Mouse (Mus musculus) bone marrow macrophage, adult 2 months (primary cell): Measurements from ENCODE around the gene Cpsf2. TPM values are rescaled to one million over a fixed set of nuclear protein-coding genes. Genes with fewer than 3 reads are reported as not detected.
A peak's percentile ranks its signal among the peaks of the same experiment; 100 is the strongest.

Source experiments
- H3K27ac ChIP-seq: 2 replicates; pipeline ENCODE4 v1.5.1; 2012; ENCODE audit warnings: low read depth, low read length; ENCODE audit not compliant: insufficient read depth
- H3K4me1 ChIP-seq: 2 replicates; pipeline ENCODE4 v1.6.1; 2012; ENCODE audit warnings: low read length; ENCODE audit not compliant: control insufficient read depth, insufficient read depth
- H3K4me3 ChIP-seq: 2 replicates; pipeline ENCODE4 v1.5.1; 2012; ENCODE audit warnings: mild to moderate bottlenecking, low read length, moderate library complexity; ENCODE audit not compliant: insufficient read depth
- CTCF ChIP-seq: IDR thresholded peaks from 2 replicates; pipeline ENCODE4 v1.5.1; 2012; ENCODE audit warnings: low read depth, mild to moderate bottlenecking, low read length, moderate library complexity
- POLR2A ChIP-seq: IDR thresholded peaks from 2 replicates; pipeline ENCODE4 v1.6.1; 2012; ENCODE audit warnings: mild to moderate bottlenecking, low read depth, low read length, borderline replicate concordance
- polyA plus RNA-seq: library from polyadenylated mRNA; stranded (reverse); fragments of >200 nt; gene quantifications from 2 replicates; pipeline ENCODE4 v1.2.4, GENCODE M21; 2012; ENCODE audit not compliant: missing spikeins, insufficient read depth, insufficient read length

Cpsf2 gene
- polyA plus RNA-seq, 1 experiment, result 22.4 TPM

DNA sequence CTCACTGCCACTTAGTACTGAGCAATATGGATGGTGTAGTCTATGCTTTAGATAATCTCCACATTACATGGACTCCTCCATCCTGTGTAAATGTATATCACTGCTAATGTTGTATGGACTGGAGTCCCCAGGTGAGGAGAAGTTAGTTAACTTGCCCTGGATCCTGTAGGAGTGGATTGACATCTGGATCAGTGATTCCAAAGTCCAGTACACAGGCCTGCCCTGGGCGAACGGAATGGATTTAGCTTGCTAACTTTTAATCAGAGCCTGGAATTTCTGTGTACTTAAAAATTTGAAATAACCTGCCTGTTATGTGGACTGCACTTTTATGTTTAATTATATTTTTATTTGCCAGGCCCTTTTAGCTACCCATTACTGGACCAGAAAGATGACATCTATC lies 5.8 kb downstream of the Cpsf2 start:
- Histone ChIP-seq H3K4me3 (no peak overlapping the region), H3K4me1 (peaks cover 26% of the 10 kb centered on the region), H3K27ac (no peak overlapping the region)
- no peak for TF ChIP-seq POLR2A
- TF ChIP-seq CTCF, result no peak

DNA sequence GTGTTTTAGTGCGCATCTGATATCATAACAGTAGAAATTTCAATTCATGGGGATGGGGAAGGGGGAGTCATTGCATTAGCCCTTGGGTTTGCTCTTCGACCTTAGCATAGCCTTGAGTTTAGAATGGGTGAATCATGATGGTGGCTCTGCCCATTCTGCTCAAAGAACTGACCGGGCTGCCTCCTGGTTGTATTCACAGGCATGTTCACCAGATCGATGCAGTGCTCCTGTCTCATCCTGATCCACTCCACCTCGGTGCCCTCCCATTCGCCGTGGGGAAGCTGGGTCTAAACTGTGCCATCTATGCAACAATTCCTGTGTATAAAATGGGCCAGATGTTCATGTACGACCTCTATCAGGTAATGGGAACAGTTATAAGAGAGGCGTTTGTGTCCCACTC lies 7.2 kb downstream of the Cpsf2 start:
- no peak overlapping the region for H3K4me3 ChIP-seq
- no peak overlapping the region for H3K27ac ChIP-seq
- TF ChIP-seq CTCF (no peak), POLR2A (no peak)
- H3K4me1 ChIP-seq, result peaks cover 15% of the 10 kb centered on the region

DNA sequence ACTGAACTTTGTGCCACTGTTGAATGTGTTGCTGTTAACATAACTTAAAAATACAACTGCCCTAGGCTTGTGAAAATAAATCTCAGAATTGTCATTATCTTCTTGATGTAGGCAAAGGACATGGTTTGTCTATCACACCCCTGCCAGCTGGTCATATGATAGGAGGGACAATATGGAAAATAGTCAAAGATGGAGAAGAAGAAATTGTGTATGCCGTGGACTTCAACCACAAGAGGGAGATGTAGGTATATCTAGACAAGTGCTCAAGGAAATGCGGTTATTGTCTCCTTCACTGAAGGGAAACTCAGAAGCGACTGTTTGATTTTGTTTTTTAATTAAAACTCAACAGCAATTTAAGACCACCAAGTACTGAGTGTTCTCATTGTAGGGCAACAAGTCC lies 9.3 kb downstream of the Cpsf2 start:
- TF ChIP-seq POLR2A, result no peak
- TF ChIP-seq CTCF, result no peak
- Histone ChIP-seq H3K4me1 (peaks cover 4% of the 10 kb centered on the region), H3K27ac (no peak overlapping the region), H3K4me3 (no peak overlapping the region)

DNA sequence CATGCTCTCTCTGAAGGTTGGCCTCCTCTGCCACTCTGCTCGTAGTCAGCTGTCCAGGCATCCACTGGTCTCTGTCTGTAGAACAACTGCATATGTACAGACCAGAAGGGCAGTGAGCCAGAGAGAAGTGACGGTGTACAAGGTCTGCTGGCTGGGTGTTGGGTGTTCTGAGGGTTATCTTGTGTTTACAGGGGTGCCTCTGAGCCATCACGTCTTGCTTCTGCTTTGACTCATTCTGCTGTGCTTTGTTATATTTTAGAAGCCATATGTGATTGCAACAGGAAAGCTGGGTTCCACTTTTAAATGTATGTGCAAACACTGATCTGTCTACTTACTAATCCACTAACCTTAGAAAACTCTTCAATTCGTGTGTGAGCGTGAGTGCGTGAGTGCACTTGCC lies 11.9 kb downstream of the Cpsf2 start:
- TF ChIP-seq CTCF (no peak), POLR2A (no peak)

DNA sequence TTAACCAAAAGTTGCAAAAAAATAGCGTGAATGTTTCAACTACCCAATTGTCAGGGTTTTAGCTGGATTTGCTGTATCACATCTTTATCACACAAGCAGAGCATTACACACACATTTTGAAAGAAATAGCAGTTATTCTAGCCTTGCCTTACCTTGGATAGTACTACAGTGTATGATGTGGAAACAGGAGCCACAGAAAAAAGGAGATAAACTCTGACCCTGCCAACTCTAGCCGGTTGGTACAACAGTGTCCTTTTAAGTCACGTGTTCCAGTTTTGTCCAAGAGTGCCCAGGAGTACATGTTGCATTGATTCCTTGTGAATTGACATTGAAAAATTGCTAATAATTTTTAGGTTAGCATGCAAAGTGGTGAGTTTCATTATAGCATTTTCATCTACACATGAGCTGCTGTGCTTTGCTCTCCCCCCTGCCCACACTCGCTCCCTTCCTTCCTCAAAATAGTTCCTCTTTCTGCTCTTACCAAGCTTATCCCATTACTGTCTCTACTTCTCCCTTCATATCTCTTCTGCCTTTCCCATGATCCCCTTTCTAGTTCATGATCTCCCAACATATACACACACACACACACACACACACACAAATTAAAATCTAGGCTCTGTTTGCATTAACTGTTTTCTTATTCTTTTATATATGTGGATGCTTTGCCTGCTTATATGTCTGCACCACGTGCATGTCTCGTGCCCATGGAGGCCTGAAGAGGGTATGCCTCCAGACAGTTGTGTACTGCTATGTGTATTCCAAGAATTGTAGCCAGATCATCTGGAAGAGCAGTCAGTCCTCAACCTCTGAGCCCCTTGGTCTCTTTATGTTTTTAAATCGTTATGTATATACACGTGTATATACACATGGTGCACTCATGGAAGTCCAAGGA lies 19.0 kb downstream of the Cpsf2 start:
- Histone ChIP-seq H3K4me1 (peaks cover 19% of the 10 kb centered on the region), H3K4me3 (peak overlapping the region; percentile 35), H3K27ac (peak overlapping the region; percentile 88)
- TF ChIP-seq CTCF, result no peak
- TF ChIP-seq POLR2A, result no peak

More for the DNA sequence above, 11.9 kb downstream of the Cpsf2 start:
- Histone ChIP-seq H3K4me3 (no peak overlapping the region), H3K4me1 (no peaks in the 10 kb centered on the region), H3K27ac (no peak overlapping the region)

DNA sequence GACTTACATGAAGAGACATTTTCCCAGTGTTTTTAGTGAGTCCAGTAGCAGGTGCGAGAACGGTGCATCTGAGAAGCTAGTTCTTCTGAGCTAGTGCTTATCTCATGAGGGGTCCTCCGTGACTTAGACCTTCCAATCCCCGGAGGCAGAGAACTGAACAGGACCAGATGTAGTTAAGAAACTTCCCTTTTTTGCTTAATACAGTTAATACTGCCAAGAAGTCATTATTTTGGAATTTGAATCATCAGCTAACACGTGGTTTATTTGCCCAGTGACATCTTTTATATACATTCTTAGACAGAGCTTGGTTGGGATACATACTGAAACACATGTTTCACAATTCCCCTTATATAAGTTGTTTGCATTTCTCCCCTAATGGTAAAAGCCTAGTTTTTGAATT lies 23.1 kb downstream of the Cpsf2 start:
- TF ChIP-seq POLR2A, result no peak
- TF ChIP-seq CTCF, result no peak
- no peak overlapping the region for H3K4me3 ChIP-seq
- H3K4me1 ChIP-seq, result peaks cover 15% of the 10 kb centered on the region
- no peak overlapping the region for H3K27ac ChIP-seq

DNA sequence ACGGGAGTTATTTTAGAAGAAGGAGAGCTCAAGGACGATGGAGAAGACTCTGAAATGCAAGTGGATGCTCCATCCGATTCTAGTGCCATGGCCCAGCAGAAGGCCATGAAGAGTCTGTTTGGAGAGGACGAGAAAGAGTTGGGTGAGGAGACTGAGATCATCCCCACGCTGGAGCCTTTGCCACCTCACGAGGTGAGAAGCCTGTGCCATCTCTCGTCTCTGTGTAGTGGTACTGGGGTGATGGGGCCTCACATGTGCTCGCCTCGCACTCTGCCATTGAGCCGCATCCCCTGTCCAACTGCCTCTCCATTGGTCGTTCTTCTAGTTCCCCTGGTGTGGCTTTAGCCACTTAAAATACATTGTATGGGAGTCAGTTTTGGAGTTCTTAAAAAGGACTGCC lies 25.0 kb downstream of the Cpsf2 start:
- Histone ChIP-seq H3K4me1 (peaks cover 10% of the 10 kb centered on the region), H3K4me3 (no peak overlapping the region), H3K27ac (no peak overlapping the region)
- TF ChIP-seq POLR2A (no peak), CTCF (no peak)

DNA sequence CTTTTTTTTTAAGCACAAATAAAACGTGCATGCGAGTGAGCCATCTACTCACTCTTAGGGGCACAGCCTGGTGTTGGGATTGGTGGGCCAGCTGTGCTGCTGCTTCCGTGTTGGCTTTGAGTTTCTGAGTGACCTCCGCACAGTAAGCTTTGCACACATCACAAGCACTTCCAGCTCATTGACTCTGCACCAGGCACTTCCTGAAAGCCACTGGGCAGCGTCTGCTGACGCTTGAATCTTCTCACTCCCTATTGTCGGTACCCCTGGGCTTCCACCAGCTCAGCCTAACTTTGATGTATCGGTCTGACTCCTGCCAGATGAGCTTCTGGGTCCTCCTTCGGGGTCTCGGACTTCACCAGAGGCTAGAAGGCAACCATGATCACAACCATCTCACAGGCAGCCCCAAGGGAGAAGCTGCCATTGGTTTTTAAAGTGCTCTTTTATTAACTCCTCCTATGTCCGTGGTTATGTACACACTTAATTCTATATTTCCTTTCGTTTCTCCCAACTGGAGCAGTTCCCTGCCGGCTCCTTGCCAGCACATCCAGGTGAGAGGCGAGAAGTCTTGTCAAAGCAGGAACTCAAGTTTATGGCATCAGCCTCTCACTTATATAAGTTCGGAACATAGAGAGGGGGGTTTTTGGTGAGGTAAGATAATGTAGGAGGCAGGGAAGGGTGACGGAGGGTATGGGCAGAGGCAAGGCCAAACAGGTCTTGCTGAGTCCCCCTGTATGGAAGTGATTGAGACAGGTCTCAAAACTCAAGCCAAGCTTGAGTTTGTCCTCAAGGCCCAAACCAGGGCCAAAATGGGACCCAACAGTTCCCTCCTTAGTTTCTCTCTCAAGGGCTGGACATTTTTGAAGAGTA lies 32.6 kb downstream of the Cpsf2 start:
- H3K27ac ChIP-seq, result no peak overlapping the region
- TF ChIP-seq POLR2A (no peak), CTCF (no peak)
- H3K4me1 ChIP-seq, result no peaks in the 10 kb centered on the region
- H3K4me3 ChIP-seq, result no peak overlapping the region

DNA sequence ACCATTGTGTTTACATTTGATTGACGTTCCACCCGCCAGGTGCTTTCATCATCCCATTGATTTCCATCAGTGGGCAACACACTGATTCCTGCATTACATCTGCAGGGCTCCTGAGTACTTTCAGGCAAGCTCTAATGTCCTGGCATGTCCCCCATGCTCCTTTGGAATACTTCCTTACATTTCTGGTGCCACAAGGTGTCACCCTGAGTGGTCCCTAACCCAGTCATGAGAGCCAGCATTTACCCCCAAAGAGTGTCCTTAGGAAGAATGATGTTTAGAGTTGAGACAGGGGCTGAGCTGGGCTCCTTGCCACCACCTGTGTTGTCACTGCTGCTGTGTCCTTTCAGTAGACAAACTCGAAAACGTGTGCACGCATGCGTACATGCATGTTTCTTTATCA lies 33.8 kb downstream of the Cpsf2 start:
- Histone ChIP-seq H3K4me1 (no peaks in the 10 kb centered on the region), H3K4me3 (no peak overlapping the region), H3K27ac (no peak overlapping the region)
- no peak for TF ChIP-seq POLR2A

DNA sequence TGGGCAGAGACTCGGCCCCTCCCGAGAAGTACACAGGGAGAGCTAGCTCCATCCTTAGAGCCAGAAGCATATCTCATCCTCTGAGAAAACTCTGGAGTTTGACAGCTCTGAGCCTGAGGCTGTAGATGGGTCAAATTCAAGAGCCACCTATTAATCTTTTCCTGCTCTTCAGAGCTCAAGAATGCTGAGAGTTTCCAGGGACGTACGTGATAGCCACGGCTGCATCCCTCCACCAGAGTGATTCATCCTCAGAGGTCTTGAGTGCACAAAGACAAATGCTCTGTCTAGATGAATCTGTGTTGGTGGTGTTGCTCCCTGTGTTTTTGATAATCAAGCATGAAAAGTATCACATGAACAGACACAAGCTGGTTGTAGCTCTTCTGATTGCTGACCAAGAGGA lies 38.6 kb downstream of the Cpsf2 start:
- TF ChIP-seq CTCF (no peak), POLR2A (no peak)
- Histone ChIP-seq H3K4me1 (no peaks in the 10 kb centered on the region), H3K27ac (no peak overlapping the region), H3K4me3 (no peak overlapping the region)
